Mouse (Mus musculus): Measurements from ENCODE around the gene Kazn.

DNA sequence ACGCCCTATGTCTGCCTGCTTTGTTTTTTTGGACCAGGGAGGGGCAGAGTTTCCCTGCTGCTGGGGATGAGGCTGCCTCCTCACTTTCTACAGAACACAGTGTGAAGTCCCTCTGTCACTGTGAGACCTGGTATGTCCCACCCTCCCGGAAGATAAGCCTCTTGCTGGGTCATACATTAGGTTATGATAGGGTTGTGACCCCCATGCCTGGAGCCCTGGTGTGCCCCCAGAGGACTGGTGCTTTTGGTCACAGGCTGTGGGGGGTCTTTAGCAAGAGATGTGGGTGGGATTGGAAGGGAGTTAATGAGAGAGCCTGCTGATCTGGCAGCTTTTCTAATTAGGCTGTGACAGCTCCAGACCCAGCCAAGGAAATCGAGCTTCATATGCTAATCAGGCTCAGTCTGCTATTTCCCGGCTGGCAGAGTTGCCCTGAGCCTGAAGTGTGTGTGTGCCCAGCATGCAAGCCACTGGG, 28.2 kb upstream of the Kazn start:
- TF ChIP-seq CTCF (conservative IDR thresholded peaks at IDR 0.05; ENCODE audit: low read length) (no peak), NANOG (IDR thresholded peaks at IDR 0.05; ENCODE audit: borderline replicate concordance, low read length) (no peak), POU5F1 (IDR thresholded peaks at IDR 0.05; ENCODE audit: borderline replicate concordance, low read length) (no peak)

Measured in E14TG2a.4 (cell line).